Mouse (Mus musculus) embryonic facial prominence, embryonic 14.5 days (tissue): Measurements from ENCODE around the gene Adamtsl2. TPM values are rescaled to one million over a fixed set of nuclear protein-coding genes. Genes with fewer than 3 reads are reported as not detected.

Source experiments
- ATAC-seq: fragments of 200-750 bp; cut with Nextera tagmentation; 2 replicates; pipeline ENCODE4 v1.8.0; 2017; ENCODE audit warnings: low read depth, moderate number of reproducible peaks, moderate TSS enrichment
- DNase-seq: peaks from one replicate; pipeline ENCODE4 v3.0.0-alpha.2; 2015; ENCODE audit warnings: low spot score
- H3K27ac ChIP-seq: fragments of 300-500 bp; sonication (generic); replicated peaks from 2 replicates; pipeline ENCODE4 v1.5.1; 2014; ENCODE audit warnings: low read depth, mild to moderate bottlenecking, low read length, moderate library complexity
- H3K27me3 ChIP-seq: fragments of 300-500 bp; sonication (generic); replicated peaks from 2 replicates; pipeline ENCODE4 v1.6.1; 2014; ENCODE audit warnings: low read length; ENCODE audit not compliant: control insufficient read depth, insufficient read depth
- H3K36me3 ChIP-seq: fragments of 300-500 bp; sonication (generic); 2 replicates; pipeline ENCODE4 v1.6.1; 2014; ENCODE audit warnings: low read length, mixed read lengths; ENCODE audit not compliant: control insufficient read depth, insufficient read depth
- H3K4me1 ChIP-seq: fragments of 300-500 bp; sonication (generic); 2 replicates; pipeline ENCODE4 v1.6.1; 2014; ENCODE audit warnings: antibody characterized with exemption, low read length; ENCODE audit not compliant: control insufficient read depth, insufficient read depth
- H3K4me2 ChIP-seq: fragments of 300-500 bp; sonication (generic); 2 replicates; pipeline ENCODE4 v1.6.1; 2014; ENCODE audit warnings: low read depth, mild to moderate bottlenecking, low read length, moderate library complexity, mixed read lengths
- H3K4me3 ChIP-seq: fragments of 300-500 bp; sonication (generic); 2 replicates; pipeline ENCODE4 v1.5.1; 2014; ENCODE audit warnings: low read depth, mild to moderate bottlenecking, low read length
- H3K9ac ChIP-seq: fragments of 300-500 bp; sonication (generic); 2 replicates; pipeline ENCODE4 v1.6.1; 2014; ENCODE audit warnings: low read depth, mild to moderate bottlenecking, low read length, moderate library complexity, mixed read lengths
- H3K9me3 ChIP-seq: fragments of 300-500 bp; sonication (generic); 2 replicates; pipeline ENCODE4 v1.6.1; 2016; ENCODE audit warnings: low read length; ENCODE audit not compliant: control insufficient read depth
- WGBS: fragments of 180-500 bp; shearing (Covaris S2); extraction: QIAGEN DNeasy Blood & Tissue Kit; methylation state at CpG from one replicate; pipeline ENCODE4 v1.1.7; 2014; 5-methylcytosine and 5-hydroxymethylcytosine counted together
- polyA plus RNA-seq: library from polyadenylated mRNA; unstranded; fragments of >200 nt; fragmentation: Nextera tagmentation; extraction: Ambion mirVana; gene quantifications from 2 replicates; pipeline ENCODE4 v1.2.1, GENCODE M21; 2014

Adamtsl2 gene
- polyA plus RNA-seq, 1 experiment from 2014 or later: 4.6 TPM

DNA sequence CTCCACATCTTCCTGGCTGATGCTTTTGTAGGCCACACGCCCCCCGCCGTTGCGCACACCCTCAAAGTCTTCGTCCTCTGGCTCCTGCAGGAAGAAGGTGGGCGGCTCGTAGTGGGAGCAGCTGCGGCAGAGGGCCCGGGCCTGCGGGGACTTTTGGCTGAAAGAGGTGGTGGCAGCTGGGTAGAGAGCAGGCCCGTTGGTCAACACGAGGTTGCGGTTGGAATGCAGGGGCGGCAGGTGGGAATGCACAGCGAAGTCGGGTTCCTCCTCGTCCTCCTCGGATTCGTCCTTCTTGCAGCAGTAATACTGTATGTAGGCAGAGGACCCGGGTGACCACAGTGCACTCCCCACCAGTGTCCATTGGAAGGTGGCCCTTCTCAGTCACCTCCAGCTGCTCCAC is 33.4 kb downstream of the Adamtsl2 start:
- no peaks in the 10 kb centered on the region for H3K9me3 ChIP-seq
- no peak overlapping the region for H3K9ac ChIP-seq
- H3K27me3 ChIP-seq: no peaks in the 10 kb centered on the region
- H3K4me2 ChIP-seq: no peak overlapping the region
- no peaks in the 10 kb centered on the region for H3K4me1 ChIP-seq
- DNase-seq: no peak
- no peak overlapping the region for H3K27ac ChIP-seq
- H3K4me3 ChIP-seq: no peak overlapping the region
- H3K36me3 ChIP-seq: no peaks in the 10 kb centered on the region
- no peak for ATAC-seq
- 72% methylated on average over 17 of the region's 20 CpGs for WGBS

DNA sequence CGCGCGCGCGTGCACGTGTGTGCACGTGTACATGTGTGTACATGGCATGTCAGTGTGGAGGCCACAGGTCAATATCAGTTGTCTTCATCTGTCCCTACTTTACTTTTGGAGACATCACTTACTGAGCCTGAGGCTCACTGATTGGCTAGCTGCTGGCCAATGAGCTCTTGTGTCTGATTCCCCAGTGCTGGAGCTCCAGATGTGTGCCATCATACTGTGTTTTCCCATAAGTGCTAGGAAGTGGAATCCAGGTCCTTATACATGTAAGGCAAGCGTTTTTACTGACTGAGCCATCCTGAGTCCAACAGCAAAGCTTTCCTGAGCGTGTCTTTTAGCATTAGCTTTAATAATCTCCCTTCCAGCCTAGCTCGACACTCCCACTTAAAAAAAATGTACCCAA is 35.0 kb downstream of the Adamtsl2 start:
- WGBS: 79% methylated on average over 10 of the region's 10 CpGs
- Histone ChIP-seq H3K4me1 (no peaks in the 10 kb centered on the region), H3K4me3 (no peak overlapping the region), H3K9ac (no peak overlapping the region), H3K36me3 (no peaks in the 10 kb centered on the region), H3K27ac (no peak overlapping the region), H3K9me3 (no peaks in the 10 kb centered on the region), H3K27me3 (no peaks in the 10 kb centered on the region), H3K4me2 (no peak overlapping the region)
- ATAC-seq: no peak
- DNase-seq: no peak

DNA sequence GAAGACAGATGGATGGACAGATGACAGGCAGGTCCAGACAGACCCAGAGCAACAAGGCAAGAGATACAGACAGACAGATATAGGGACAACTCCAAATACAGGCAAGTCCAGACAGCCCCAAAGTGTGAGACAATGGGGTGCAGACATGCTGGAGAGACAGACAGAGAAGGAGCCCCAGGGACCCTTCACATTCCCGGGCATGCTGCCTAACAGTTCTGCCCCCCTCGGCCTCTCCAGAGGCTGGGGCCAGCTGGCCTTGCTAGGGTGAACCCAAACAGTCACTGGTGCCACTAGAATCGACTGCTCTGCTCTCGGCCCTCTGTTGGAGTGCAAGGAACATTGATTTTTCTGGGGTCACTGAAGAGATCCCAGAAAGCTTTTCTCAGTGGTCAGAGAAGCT is 39.3 kb downstream of the Adamtsl2 start:
- Histone ChIP-seq H3K4me3 (no peak overlapping the region), H3K9ac (no peak overlapping the region), H3K36me3 (no peaks in the 10 kb centered on the region), H3K4me2 (no peak overlapping the region), H3K27me3 (no peaks in the 10 kb centered on the region; the same call in 1 of the 2 replicates), H3K27ac (no peak overlapping the region), H3K4me1 (peaks cover 27% of the 10 kb centered on the region), H3K9me3 (no peaks in the 10 kb centered on the region)
- WGBS: 43% methylated on average over 4 of the region's 4 CpGs
- no peak for DNase-seq
- no peak for ATAC-seq

DNA sequence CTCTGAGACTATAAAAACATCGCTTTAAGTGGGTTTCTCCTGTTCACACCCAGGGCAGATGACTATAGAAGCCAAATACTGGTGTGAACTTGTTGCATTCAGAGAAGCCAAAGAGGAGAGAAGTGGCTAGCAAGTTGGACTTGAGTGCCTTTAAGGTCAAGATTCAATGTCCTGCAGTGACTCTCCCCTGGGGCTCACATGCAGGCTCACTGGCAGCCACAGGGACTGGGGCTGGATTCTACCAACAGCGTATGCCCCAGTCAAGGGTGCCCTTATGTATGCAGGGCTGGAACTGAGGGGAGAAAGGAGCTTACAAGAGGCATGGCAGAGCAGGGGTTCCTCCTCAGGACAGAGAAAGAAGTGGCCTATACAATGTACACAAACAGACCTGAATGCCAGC is 40.6 kb downstream of the Adamtsl2 start:
- WGBS: 81% methylated on average over 2 of the region's 2 CpGs
- H3K27ac ChIP-seq: no peak overlapping the region
- no peak overlapping the region for H3K4me2 ChIP-seq
- no peaks in the 10 kb centered on the region; the same call in 1 of the 2 replicates for H3K27me3 ChIP-seq
- H3K4me3 ChIP-seq: no peak overlapping the region
- ATAC-seq (no peak), DNase-seq (no peak)
- no peaks in the 10 kb centered on the region for H3K9me3 ChIP-seq
- H3K4me1 ChIP-seq: peaks cover 27% of the 10 kb centered on the region
- H3K36me3 ChIP-seq: no peaks in the 10 kb centered on the region
- H3K9ac ChIP-seq: no peak overlapping the region

DNA sequence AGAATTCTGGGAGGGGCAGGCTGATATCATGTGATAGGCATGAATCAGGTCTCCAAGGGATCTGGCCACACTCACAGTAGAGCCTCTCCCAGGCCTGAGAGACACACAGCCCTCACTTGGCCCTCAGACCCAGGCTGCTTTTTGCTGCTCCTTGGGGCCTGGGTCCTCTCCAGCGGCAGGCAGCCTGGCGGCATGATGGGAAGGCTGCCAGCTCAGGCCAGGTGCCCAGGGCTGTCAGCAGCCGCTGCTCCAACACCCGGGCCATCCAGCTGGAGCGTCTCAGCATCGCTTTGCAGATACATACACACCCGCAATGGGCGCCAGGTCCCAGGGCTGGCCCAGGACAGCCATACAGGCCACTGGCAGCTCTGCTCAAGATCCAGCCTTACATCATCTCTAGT is 41.1 kb downstream of the Adamtsl2 start:
- Histone ChIP-seq H3K4me3 (no peak overlapping the region), H3K4me1 (peaks cover 27% of the 10 kb centered on the region), H3K9ac (no peak overlapping the region), H3K27ac (no peak overlapping the region; the same call in 1 of the 2 replicates), H3K9me3 (no peaks in the 10 kb centered on the region), H3K36me3 (no peaks in the 10 kb centered on the region), H3K4me2 (no peak overlapping the region), H3K27me3 (no peaks in the 10 kb centered on the region; the same call in 1 of the 2 replicates)
- no peak for DNase-seq
- ATAC-seq: peak; percentile 60; the same call in 1 of the 2 replicates
- 77% methylated on average over 2 of the region's 8 CpGs for WGBS

DNA sequence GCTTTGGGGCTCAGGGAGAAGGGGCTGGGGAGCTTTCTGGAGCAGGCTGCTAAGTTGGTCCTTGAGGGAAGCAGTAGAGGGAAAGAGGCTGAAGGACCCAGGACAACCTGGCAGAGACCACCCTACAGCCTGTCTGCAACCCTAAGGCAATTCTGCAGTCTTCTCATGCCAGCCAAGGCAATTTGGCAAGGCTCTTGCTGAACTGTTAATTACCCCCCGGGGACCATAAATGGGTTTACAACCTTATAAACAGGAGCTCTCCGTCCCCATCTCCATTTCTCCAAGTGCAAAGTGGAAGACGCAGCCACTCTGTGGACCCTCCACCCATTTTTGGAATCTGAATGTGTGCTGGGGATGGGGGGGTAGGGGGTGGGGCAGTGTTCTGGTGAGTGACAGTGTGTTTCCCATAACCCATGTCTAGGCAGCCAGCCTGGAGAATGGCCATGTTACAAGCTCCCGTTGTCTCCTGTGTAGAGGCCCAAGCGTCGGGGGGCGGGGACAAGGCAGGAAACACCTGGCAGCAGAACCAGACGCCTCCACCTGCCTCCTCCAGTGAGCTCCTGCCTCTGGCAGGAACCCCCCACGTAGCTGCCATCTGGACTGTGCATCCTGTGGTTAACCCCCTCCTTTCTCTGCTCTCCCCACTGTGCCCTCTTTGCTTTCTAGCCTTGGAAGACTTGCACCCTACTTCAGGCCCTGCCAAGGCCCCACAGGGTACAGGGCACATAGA is 42.6 kb downstream of the Adamtsl2 start:
- ATAC-seq (peak; percentile 82), DNase-seq (peak; percentile 85)
- Histone ChIP-seq H3K27me3 (no peaks in the 10 kb centered on the region; the same call in 1 of the 2 replicates), H3K4me1 (peaks cover 27% of the 10 kb centered on the region), H3K4me2 (0 out of 2 replicates have a peak overlapping the region, but pooled peaks have one; percentile 8), H3K9ac (peak overlapping the region; percentile 21; the same call in 1 of the 2 replicates), H3K27ac (peak overlapping the region; percentile 53), H3K4me3 (no peak overlapping the region), H3K36me3 (no peaks in the 10 kb centered on the region), H3K9me3 (no peaks in the 10 kb centered on the region)
- 16% methylated on average over 9 of the region's 9 CpGs for WGBS

DNA sequence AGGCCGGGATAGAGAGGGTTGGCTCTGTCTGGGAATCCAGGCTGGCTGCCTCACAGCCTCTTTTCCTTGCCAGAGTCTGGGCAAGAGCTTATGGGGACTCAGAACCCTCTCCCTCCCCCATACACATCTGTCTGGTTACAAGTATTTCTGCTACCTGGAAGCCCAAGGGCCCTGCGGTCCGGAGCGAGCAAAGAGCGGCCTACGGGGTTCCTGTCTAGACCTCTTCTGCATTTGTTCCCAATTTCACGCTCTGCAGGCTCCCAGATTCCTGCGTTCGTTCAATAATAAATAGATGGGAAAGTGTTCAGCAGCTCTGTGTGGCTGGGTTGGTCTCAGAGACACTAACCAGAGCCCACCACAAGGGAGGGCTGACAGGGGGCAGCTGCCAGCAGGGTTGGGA is 43.4 kb downstream of the Adamtsl2 start:
- Histone ChIP-seq H3K4me3 (no peak overlapping the region), H3K9me3 (no peaks in the 10 kb centered on the region), H3K9ac (peak overlapping the region; percentile 21; the same call in 1 of the 2 replicates), H3K4me2 (0 out of 2 replicates have a peak overlapping the region, but pooled peaks have one; percentile 8), H3K4me1 (peaks cover 27% of the 10 kb centered on the region), H3K27ac (peak overlapping the region; percentile 53), H3K27me3 (no peaks in the 10 kb centered on the region; the same call in 1 of the 2 replicates), H3K36me3 (no peaks in the 10 kb centered on the region)
- WGBS: 30% methylated on average over 9 of the region's 9 CpGs
- DNase-seq (peak; percentile 49), ATAC-seq (peak; percentile 24; the same call in 1 of the 2 replicates)

DNA sequence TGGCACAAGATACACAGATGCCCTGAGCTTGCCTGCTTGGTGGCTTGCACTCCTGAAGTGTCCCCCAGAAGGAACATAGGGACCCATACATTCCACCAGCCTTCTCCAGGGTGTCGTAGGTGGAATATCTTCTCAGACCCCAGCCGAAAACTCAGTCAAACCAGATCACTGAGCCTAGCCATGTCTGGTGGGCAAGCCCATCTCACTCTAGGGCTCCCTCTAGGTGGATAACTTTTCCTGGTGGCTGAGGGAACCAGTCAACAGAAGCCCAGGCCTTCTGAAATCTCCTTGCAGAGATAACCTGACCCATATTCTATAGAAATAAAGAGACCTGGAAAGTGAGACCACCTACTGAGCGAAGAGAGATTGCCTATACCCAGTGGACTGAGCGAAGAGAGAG is 43.9 kb downstream of the Adamtsl2 start:
- no peaks in the 10 kb centered on the region; the same call in 1 of the 2 replicates for H3K27me3 ChIP-seq
- no peaks in the 10 kb centered on the region for H3K36me3 ChIP-seq
- H3K27ac ChIP-seq: no peak overlapping the region
- no peak for ATAC-seq
- H3K9ac ChIP-seq: no peak overlapping the region
- H3K4me3 ChIP-seq: no peak overlapping the region
- no peak for DNase-seq
- no peaks in the 10 kb centered on the region for H3K9me3 ChIP-seq
- no peak overlapping the region for H3K4me2 ChIP-seq
- H3K4me1 ChIP-seq: peaks cover 27% of the 10 kb centered on the region
- 91% methylated on average over 4 of the region's 4 CpGs for WGBS

DNA sequence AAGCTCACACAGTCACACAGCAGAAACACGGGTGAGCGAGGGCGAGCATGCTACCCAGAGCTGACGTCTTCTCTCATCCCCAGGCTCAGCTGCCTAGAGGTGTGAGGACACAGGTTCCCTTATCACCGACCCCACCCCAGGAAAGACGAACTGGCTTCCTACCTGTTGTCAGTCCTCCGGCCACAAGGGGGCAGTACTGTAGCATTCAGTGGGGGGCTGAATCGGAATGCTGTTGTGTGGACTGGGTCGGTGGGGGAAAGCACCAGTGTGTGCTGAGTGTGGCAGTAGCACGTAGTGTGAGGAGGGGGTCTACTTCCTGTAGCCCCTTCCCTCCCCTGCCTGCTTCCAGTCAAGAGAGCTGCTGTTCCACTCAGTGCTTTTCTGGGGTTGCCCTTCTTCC is 46.8 kb downstream of the Adamtsl2 start:
- no peak overlapping the region for H3K9ac ChIP-seq
- no peaks in the 10 kb centered on the region for H3K36me3 ChIP-seq
- H3K27ac ChIP-seq: no peak overlapping the region
- no peaks in the 10 kb centered on the region; the same call in 1 of the 2 replicates for H3K27me3 ChIP-seq
- H3K4me3 ChIP-seq: no peak overlapping the region
- no peaks in the 10 kb centered on the region for H3K9me3 ChIP-seq
- 42% methylated on average over 10 of the region's 10 CpGs for WGBS
- DNase-seq (no peak), ATAC-seq (no peak)
- no peak overlapping the region for H3K4me2 ChIP-seq
- H3K4me1 ChIP-seq: peaks cover 18% of the 10 kb centered on the region
